9 mouse cellular contexts compared by ENCODE assay signal in the genomic region with DNA sequence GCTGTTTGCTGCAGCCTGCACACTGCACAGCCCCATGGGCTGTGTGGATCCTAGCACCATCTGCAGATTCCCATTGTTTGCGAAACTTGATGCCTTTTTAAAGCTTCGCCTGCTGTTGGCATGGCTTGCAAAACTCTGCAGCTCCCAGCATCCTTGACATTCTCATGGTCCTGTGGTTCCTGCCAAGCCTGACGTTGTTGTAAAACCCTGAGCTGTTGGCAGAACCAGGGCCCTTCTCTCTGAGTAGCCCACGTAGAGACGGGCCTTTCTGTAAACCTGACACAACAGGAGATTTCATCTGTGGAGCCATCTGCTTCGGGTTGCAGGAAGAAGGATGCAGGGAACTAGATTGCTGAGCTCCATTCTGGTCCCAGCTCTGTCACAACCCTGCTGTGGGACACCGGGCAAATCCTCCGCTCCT. TPM values are rescaled to one million over a fixed set of nuclear protein-coding genes. Genes with fewer than 3 reads are reported as not detected.
DNase-seq lines count a peak whose midpoint lies in the region; ATAC-seq and TF ChIP-seq lines count a peak whose summit lies in the region.
"Had no signal": no experiment of that assay in that cellular context is flagged by ENCODE, and none has a peak within 500 bp of the region (broad histone marks: within the 10 kb centered on the region; RNA-seq: fewer than 3 reads in every experiment).

No protein-coding gene starts in this region.

- H3K9ac ChIP-seq in forebrain, embryonic 16.5 days (replicated peaks; ENCODE audit: low read depth, low read length) = no peak overlapping the region
- H3K9ac ChIP-seq in kidney, embryonic 16.5 days (replicated peaks; ENCODE audit: low read length) = no peak overlapping the region
- H3K9ac ChIP-seq: intestine, embryonic 15.5 days had no signal

- H3K4me1 ChIP-seq in forebrain, embryonic 16.5 days (replicated peaks; ENCODE audit: control insufficient read depth, insufficient read depth, low read length) = peaks cover 4% of the 10 kb centered on the region; the same call in 1 of the 2 replicates
- H3K4me1 ChIP-seq in lung, adult 2 months (ENCODE audit: control insufficient read depth, insufficient read depth, low read length) = peaks cover 4% of the 10 kb centered on the region; the same call in 1 of the 2 replicates
- H3K4me1 ChIP-seq in kidney, embryonic 16.5 days (ENCODE audit: insufficient read depth, low read length) = peaks cover 14% of the 10 kb centered on the region

- TF ChIP-seq POLR2A in lung, adult 2 months (IDR thresholded peaks at IDR 0.05; ENCODE audit: borderline replicate concordance, extremely low read depth, low read depth, low read length) = no peak

- DNase-seq in NIH3T3 (ENCODE audit: low read depth) = peak; percentile 34
- DNase-seq in adrenal gland, adult 8-10 months = peak; percentile 84
- peak; percentile 67 to 76 for DNase-seq in layer of hippocampus, postnatal 36 days
- DNase-seq in natural killer cell, adult 2 months (ENCODE audit: low spot score in 2 of 2) = no peak
- DNase-seq in neural tube, embryonic 10.5 days (ENCODE audit: extremely low spot score, low spot score) = no peak
- DNase-seq in lung, adult 2 months = no peak

- ATAC-seq in forebrain, embryonic 16.5 days = peak; percentile 49; the same call in 1 of the 2 replicates
- ATAC-seq in kidney, embryonic 16.5 days (ENCODE audit: low FRiP score, low TSS enrichment) = no peak
- ATAC-seq: intestine, embryonic 15.5 days had no signal

- H3K9me3 ChIP-seq in forebrain, embryonic 16.5 days (ENCODE audit: control insufficient read depth, low read length) = no peaks in the 10 kb centered on the region
- no peaks in the 10 kb centered on the region for H3K9me3 ChIP-seq in kidney, embryonic 16.5 days (ENCODE audit: low read length)
- H3K9me3 ChIP-seq: intestine, embryonic 15.5 days had no signal

- no peak overlapping the region for H3K4me2 ChIP-seq in forebrain, embryonic 16.5 days (ENCODE audit: low read length)
- no peak overlapping the region for H3K4me2 ChIP-seq in kidney, embryonic 16.5 days (replicated peaks; ENCODE audit: low read depth, low read length)
- H3K4me2 ChIP-seq: intestine, embryonic 15.5 days had no signal

- H3K36me3 ChIP-seq in forebrain, embryonic 16.5 days (ENCODE audit: control insufficient read depth, insufficient read depth) = no peaks in the 10 kb centered on the region
- no peaks in the 10 kb centered on the region for H3K36me3 ChIP-seq in kidney, embryonic 16.5 days (ENCODE audit: insufficient read depth, low read length)
- H3K36me3 ChIP-seq: intestine, embryonic 15.5 days had no signal

- 54% methylated on average over 8 of the region's 8 CpGs for WGBS in forebrain, embryonic 16.5 days
- 64% methylated on average over 8 of the region's 8 CpGs for WGBS in lung, adult 2 months
- 64% methylated on average over 8 of the region's 8 CpGs for WGBS in kidney, embryonic 16.5 days

- no peaks in the 10 kb centered on the region for H3K27me3 ChIP-seq in forebrain, embryonic 16.5 days (replicated peaks; ENCODE audit: control insufficient read depth, insufficient read depth, low read length)
- no peaks in the 10 kb centered on the region for H3K27me3 ChIP-seq in kidney, embryonic 16.5 days (ENCODE audit: insufficient read depth, low read length)
- H3K27me3 ChIP-seq: intestine, embryonic 15.5 days had no signal

- H3K27ac ChIP-seq in forebrain, embryonic 16.5 days (ENCODE audit: low read length) = no peak overlapping the region
- no peak overlapping the region for H3K27ac ChIP-seq in kidney, embryonic 16.5 days (ENCODE audit: low read length)
- H3K27ac ChIP-seq: intestine, embryonic 15.5 days had no signal

- no peak for TF ChIP-seq CTCF in lung, adult 2 months (IDR thresholded peaks at IDR 0.05; ENCODE audit: insufficient read depth, low read length)

- no peak overlapping the region for H3K4me3 ChIP-seq in forebrain, embryonic 16.5 days (replicated peaks; ENCODE audit: low read length)
- H3K4me3 ChIP-seq in lung, adult 2 months (replicated peaks; ENCODE audit: extremely low read depth, low read depth, low read length) = no peak overlapping the region
- no peak overlapping the region for H3K4me3 ChIP-seq in kidney, embryonic 16.5 days (ENCODE audit: low read length)
- H3K4me3 ChIP-seq: intestine, embryonic 15.5 days had no signal

RNA-seq across cellular contexts. Expression of a gene that starts 2.8 kb away (rescaled TPM):
- 10 to 100 TPM; 25.3 to 35.2 (median 31.5) TPM for total RNA-seq in adrenal gland, adult 8-10 months (2022)
- polyA plus RNA-seq in forebrain, embryonic 16.5 days (2015; fragmentation: Nextera tagmentation; extraction: Ambion mirVana) = 5.0 and 6.4 TPM in 2 replicates
- 10 to 100 TPM; 10.4 to 13.7 TPM for total RNA-seq in layer of hippocampus, postnatal 36 days (2021)
- 16.5 and 18.0 TPM in 2 replicates for polyA plus RNA-seq in lung, adult 2 months (2012; rRNA removed)
- polyA plus RNA-seq in kidney, embryonic 16.5 days (2015; fragmentation: Nextera tagmentation; extraction: Ambion mirVana) = 3.0 and 3.4 TPM in 2 replicates

RNA-seq across cellular contexts. Expression of a gene that starts 21.8 kb away (rescaled TPM):
- total RNA-seq in adrenal gland, adult 8-10 months (2022) = not detected
- polyA plus RNA-seq in forebrain, embryonic 16.5 days (2015; fragmentation: Nextera tagmentation; extraction: Ambion mirVana) = not detected in 2 replicates
- total RNA-seq in layer of hippocampus, postnatal 36 days (2021) = under 1 TPM in 1 of 2 experiments, not detected in 1; 0.62 TPM
- not detected in 2 replicates for polyA plus RNA-seq in lung, adult 2 months (2012; rRNA removed)
- not detected in 2 replicates for polyA plus RNA-seq in kidney, embryonic 16.5 days (2015; fragmentation: Nextera tagmentation; extraction: Ambion mirVana)
- polyA plus RNA-seq: intestine, embryonic 15.5 days had no signal

RNA-seq across cellular contexts. Expression of a gene that starts 55.0 kb away (rescaled TPM):
- not detected for total RNA-seq in adrenal gland, adult 8-10 months (2022)
- polyA plus RNA-seq in forebrain, embryonic 16.5 days (2015; fragmentation: Nextera tagmentation; extraction: Ambion mirVana) = not detected in 2 replicates
- total RNA-seq in layer of hippocampus, postnatal 36 days (2021) = not detected
- not detected in 2 replicates for polyA plus RNA-seq in lung, adult 2 months (2012; rRNA removed)
- polyA plus RNA-seq in kidney, embryonic 16.5 days (2015; fragmentation: Nextera tagmentation; extraction: Ambion mirVana) = not detected in 2 replicates
- polyA plus RNA-seq: intestine, embryonic 15.5 days had no signal

Comparison
In these comparisons a context has a peak if more than half of its experiments do, and no peak if none do; other contexts are left out.
1. DNase-seq: peak in NIH3T3 (single experiment), adrenal gland, adult 8-10 months (single experiment) and layer of hippocampus, postnatal 36 days (2 of 2); none in natural killer cell, adult 2 months (0 of 2), neural tube, embryonic 10.5 days (single experiment) and lung, adult 2 months (single experiment).